Mouse (Mus musculus): ENCODE measurements around the gene Lpcat2.

Lpcat2 gene

GRCm38 (mm10) chr8:92908448-92908847 is 53.3 kb downstream of the Lpcat2 start:
- DNase-seq (ENCODE audit: low spot score in 2 of 2): no peak

DNA sequence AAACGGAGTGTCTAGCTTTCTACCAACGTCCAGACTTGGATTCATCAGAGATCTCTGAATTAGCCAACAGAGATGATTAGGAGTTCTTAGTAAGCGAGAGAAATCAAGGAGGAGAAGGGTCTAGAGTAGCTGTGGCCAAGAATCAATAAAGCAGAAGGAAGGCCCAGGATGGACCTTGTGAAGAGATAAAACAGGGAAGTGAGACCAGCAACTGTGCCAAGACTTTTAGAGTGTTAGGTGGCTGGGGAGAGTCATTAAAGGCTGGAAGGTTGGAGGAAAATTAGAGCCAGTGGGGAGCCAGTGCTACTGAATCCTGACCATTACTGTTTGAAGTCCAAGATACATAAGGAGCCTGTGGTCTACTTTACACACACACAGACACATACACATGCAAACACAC is 56.3 kb downstream of the Lpcat2 start:
- DNase-seq (ENCODE audit: low spot score in 2 of 2): no peak

- no peak for DNase-seq (ENCODE audit: low spot score in 2 of 2)
Observed at GRCm38 (mm10) chr8:92913396-92913795, 58.3 kb downstream of the Lpcat2 start.

DNA sequence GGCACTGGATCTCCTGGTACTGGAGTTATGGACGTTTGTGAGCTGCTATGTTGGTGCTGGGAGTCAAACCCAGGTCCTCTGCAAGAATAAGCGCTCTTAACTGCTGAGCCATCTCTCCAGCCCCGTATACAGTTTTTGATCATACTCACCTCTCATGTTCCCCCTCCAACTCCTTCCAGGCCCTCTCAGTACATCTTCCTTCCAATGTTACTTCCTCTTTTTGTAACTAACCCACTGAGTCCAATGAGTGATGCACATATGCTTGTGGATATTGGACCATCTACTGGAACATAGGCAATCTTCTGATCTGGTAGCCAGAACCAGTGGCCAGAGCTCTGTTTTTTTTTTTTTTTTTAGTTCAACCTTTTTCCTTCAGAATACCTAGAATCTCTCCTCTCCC is 60.9 kb downstream of the Lpcat2 start:
- no peak for DNase-seq (ENCODE audit: low spot score in 2 of 2)

GRCm38 (mm10) chr8:92921768-92922167 is 66.6 kb downstream of the Lpcat2 start:
- DNase-seq (ENCODE audit: low spot score in 2 of 2): no peak

- DNase-seq (ENCODE audit: low spot score in 2 of 2): no peak
Observed at GRCm38 (mm10) chr8:92928986-92929385, 73.8 kb downstream of the Lpcat2 start.

- DNase-seq (ENCODE audit: low spot score in 2 of 2): no peak
Observed at GRCm38 (mm10) chr8:92938056-92938455, 82.9 kb downstream of the Lpcat2 start.

DNA sequence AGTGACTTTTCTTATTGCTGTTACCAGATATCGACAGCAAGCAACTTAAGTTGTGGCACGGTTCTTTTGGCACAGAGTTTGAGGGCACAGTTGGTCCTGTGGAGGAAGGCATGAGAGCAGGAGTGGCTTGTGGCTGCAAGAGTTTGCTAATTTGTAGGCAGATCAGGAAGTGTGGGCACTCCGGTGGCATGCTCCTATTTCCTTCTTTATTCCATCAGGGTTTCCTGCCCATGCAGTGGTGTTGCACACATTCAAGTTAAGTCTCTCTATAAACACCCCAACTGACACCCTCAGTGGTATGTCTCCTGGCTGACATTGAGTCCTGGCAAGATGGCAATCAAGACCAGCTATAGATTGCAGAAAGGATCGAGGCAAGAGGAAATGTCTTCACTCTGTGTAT is 93.9 kb downstream of the Lpcat2 start:
- no peak for DNase-seq (ENCODE audit: low spot score in 2 of 2)

- DNase-seq (ENCODE audit: low spot score in 2 of 2): no peak
Observed at GRCm38 (mm10) chr8:92950639-92951371, 95.7 kb downstream of the Lpcat2 start.

DNA sequence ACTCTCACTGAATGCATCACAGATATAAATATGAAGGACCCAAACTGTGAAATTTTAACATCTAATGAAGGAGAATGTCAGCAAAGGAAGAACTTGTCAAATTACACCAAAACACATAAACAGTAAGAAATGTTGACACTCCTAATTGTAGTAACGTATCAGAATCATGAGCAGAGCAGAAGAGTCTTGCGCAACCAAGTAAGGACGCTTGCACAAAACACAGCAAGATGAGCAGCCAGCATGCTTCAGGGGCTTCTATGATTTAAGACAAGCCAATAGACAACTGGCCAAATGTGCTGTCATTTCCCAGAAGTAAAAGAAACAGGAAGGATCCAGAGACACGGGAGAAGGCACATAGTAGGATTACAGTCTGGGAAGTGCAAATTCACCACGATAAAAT is 98.9 kb downstream of the Lpcat2 start:
- no peak for DNase-seq (ENCODE audit: low spot score in 2 of 2)

DNA sequence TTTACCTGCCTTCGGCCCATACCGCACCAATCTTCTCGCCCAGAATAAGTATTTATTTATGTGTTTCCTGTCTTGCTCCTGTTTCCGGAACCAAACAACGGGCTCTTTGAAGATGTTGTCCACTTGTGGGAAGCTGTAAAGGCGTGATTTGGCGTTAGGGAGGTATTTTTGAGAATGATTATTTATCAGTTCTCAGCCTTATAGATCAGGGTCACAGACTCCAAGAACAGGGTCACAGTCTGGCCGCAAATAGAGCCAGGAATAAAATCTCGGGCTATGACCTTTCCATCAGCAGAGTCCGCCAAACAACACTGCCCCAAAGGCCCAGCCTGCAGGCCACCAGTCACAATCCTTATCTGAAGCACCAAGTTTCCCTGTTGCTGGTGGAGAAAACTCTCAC is 104.6 kb downstream of the Lpcat2 start, which contains the start of gene Slc6a2:
Gene Slc6a2, plus strand, starts transcription at position 301 of the 400 bp plus-strand sequence.
- DNase-seq (ENCODE audit: low spot score in 2 of 2): no peak

DNA sequence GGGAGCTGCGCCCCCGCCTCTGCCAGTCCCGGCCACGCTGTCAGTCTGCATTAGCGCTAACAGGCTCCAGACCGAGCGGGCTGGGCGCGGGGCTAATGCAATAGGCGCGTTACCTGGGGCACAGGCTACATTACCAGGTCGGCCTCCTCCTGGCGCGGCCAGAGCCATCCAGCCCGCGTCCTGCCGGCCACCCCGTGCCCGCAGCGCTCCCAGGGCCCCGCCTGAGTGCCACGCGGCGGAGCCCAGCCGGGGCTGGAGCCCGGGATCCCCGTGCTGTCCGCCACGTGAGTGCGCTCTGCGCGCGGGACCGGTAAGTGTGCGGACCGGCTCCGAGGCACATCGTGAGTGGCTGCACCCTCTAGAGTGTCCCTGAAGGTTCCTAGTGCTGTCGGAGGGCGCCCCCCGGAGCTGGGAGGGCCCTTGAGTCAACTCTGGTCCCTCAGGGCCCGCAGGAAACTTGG is 105.3 kb downstream of the Lpcat2 start:
- no peak for DNase-seq (ENCODE audit: low spot score in 2 of 2)

DNA sequence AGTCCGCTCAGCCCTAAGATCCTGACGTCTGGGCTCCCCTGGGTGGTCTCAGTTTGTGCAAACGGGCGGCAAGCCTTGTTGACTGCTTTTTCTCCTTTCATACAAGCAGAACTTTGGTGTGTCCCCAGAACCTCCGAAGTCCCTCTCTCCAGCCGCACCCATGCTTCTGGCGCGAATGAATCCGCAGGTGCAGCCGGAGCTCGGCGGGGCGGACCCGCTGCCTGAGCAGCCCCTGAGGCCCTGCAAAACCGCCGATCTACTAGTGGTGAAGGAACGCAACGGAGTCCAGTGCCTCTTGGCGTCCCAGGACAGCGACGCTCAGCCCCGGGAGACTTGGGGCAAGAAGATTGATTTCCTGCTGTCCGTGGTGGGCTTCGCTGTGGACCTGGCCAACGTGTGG is 105.9 kb downstream of the Lpcat2 start:
- no peak for DNase-seq (ENCODE audit: low spot score in 2 of 2)

DNA sequence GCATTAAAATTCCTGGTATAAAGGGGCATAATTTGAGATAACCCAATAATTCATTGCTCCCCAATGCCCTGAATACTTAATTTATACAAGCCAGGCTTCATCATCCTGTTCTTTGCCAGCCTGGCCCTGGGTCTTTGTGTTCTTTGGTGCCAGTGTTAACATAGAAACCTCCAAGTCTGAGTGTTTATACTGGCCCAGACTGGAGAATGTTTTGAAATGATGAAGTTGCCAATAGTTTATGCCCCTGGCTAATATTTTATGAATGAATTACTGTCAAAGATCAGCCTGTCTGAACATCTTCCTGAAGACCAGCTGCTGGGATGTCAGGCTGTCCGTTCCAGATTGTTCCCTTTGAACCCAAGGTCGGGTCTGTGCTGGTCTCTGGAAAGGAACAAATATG is 109.4 kb downstream of the Lpcat2 start:
- DNase-seq (ENCODE audit: low spot score in 2 of 2): no peak
